Mouse (Mus musculus) ES-CJ7 (cell line): ENCODE measurements around the gene Vsir.

Source experiments
- DNase-seq: peaks from one replicate; pipeline ENCODE4 v3.0.0; 2011; ENCODE audit warnings: low read depth, low spot score

Vsir gene

DNA sequence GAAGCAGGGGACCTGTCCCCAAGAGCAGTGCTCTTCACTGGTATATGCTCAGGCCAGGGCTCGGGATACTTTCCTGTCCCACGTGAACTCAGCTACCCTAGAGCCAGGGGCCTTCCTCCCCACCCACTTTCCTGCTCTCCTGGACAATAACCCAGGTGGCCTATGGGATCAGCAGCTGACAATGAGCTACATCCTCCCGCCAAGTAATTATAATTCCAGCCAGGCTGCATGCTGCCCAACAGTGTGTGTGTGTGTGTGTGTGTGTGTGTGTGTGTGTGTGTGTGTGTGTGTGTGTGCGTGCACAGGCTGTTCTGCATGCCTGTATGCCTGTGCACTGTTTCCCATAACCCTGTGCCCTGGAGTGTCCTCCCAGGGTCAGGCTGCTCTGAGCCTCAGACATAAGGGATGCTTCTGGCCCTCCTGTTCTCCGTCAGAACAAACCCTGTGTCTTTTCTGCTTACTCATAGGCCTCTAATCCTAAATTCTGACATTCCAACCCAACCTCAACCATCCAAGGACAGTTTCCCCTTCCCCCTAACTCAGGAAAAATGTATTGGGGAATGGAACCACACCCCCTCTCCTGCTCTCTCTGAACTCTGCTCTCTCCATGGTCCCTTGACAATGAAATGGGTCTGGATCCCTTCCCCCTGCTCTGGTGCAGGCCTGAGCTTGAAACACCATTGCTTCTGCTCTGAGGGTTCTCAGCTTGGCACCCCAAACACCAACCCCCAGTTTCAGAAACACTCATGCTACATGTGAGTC lies 6.8 kb downstream of the Vsir start:
- DNase-seq = no peak

- no peak for DNase-seq
These were observed 7.3 kb downstream of the Vsir start for GRCm38 (mm10) chr10:60354003-60354325.

- DNase-seq = no peak
These were observed 8.4 kb downstream of the Vsir start for GRCm38 (mm10) chr10:60354881-60355677.

DNA sequence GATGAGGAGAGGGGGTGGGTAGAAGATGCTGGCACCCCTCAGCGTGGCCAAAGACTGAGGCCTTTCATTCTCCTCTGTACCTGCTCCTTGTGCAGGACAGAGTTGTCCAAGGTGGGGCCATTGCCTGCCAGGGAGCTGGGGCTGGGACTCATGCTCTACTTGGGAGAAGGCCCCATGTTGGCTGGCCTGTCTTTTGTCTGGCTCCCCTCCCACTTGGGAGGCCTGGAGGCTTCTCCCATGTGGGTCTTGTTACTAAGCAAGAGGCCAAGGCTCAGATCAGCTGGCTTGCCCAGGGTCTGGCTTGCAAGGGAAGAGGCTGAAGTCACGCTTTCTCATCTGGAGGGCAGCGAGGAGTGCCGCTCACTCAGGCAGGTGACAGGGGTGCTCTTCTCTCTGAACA lies 10.8 kb downstream of the Vsir start:
- DNase-seq = no peak

- DNase-seq = no peak
These were observed 11.2 kb downstream of the Vsir start for GRCm38 (mm10) chr10:60357901-60358300.

DNA sequence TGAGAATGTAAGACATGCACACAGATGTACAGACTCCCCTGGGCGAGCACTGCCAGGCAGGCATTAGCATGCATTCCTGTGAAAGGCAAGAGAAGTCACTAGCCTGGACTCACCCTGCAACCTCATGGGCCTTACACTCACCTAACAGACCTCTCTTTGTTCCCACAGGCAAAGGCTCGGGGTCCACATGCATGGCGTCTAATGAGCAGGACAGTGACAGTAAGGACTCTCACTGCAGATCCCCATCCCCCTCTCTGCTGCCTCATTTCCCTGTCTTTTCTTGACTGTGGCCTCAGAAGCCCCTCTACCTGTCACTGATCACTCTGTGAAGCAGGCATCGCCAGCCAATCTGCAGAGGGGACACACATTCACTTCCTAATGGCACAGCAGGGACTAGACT lies 12.1 kb downstream of the Vsir start:
- no peak for DNase-seq

GRCm38 (mm10) chr10:60361615-60362309 lies 15.1 kb downstream of the Vsir start:
- DNase-seq = no peak

DNA sequence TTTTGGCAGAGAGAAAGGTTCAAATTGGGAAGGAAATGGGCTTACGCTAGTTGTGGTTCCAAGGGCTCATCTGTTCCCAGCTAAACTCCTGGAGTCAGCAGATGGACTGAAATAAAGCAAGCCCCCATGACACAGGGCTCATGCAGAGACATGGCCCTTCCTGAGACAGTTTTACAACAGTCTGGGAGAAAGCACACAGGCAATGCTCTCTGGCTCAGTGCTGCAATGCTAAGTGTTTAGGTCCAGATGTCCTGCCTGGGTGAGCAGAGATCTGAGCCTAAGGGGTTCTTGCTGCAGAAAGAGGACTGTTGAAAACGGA lies 15.6 kb downstream of the Vsir start:
- no peak for DNase-seq

- no peak for DNase-seq
These were observed 16.8 kb downstream of the Vsir start for GRCm38 (mm10) chr10:60363426-60363825.

DNA sequence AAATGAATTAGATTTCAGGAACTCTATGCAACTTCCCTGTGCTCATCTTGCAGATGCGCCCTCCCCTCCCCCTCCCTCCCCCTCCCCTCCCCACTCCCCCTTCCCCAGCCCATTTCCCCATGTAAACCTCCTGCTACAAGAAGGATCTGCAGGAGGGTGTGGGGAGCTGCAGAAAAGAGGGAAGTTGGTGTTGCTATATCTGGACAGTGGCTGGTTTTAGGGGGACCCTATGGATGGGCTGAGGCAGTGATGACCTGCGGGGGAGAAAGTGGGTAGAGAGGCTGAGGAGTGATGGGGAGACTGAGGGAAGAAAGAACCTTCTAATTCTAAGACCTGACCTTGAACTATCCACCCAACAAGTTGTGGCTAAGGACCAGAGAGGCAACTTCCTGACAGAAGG lies 20.5 kb downstream of the Vsir start:
- DNase-seq = no peak

- no peak for DNase-seq
These were observed 21.3 kb downstream of the Vsir start for GRCm38 (mm10) chr10:60367904-60368303.

GRCm38 (mm10) chr10:60369405-60369804 lies 22.8 kb downstream of the Vsir start:
- DNase-seq = no peak

- no peak for DNase-seq
These were observed 23.4 kb downstream of the Vsir start for GRCm38 (mm10) chr10:60370098-60370497.

- no peak for DNase-seq
These were observed 24.0 kb downstream of the Vsir start for GRCm38 (mm10) chr10:60370601-60371061.

GRCm38 (mm10) chr10:60371596-60372386 lies 25.1 kb downstream of the Vsir start:
- no peak for DNase-seq

- DNase-seq = no peak
These were observed 26.9 kb downstream of the Vsir start for GRCm38 (mm10) chr10:60373543-60373936.

- no peak for DNase-seq
These were observed 27.4 kb downstream of the Vsir start for GRCm38 (mm10) chr10:60373937-60374578.

DNA sequence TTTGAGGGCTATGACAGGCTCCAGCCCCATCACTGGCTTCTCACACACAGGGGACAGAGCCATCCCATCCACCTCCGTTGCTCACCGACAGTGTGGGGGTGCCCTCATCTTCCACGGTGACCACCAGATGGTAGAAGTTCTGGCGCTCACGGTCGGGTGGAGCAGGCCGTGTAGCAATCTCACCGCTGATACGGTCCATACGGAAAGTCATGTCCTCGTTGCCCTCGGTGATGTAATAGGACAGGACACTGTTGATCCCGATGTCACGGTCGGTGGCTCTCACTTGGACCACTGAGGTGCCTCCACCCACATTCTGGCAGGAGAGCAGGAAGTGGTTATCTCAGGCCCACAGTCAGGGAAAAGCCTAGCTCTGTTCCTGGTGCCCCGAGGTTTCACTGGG lies 30.1 kb downstream of the Vsir start:
- no peak for DNase-seq

DNA sequence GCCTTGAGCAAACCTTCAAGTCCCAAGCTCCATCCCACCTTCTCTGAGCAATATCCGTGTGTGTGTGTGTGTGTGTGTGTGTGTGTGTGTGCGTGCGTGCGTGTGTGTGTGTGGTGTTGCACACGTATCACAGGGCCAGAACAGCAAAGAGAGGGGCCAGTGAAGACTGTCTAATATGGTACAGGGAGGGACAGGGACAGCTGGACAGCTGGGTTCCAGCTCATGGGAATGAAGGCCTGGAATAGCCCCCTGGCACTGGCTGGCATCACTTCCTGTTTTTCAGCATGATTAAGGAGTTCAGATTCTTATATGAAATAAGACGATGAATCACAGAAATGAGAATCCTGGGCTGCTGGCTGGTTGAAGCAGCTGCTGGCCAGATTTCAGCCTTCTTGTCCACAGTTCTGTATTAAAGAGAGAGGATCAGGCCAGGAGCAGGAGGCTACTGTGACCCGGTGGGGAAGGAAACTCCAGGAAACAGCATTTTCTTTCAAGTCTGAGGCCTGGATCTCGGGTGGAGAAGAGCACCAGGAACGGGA lies 32.8 kb downstream of the Vsir start:
- no peak for DNase-seq

- DNase-seq = no peak
These were observed 33.6 kb downstream of the Vsir start for GRCm38 (mm10) chr10:60380229-60380628.
